Comparison of ENCODE assay signal across 22 mouse cellular contexts in genomic region chr8:48812196-48812741, GRCm38 (mm10). TPM values are rescaled to one million over a fixed set of nuclear protein-coding genes. Genes with fewer than 3 reads are reported as not detected.
DNase-seq lines count a peak whose midpoint lies in the region; ATAC-seq lines count a peak whose summit lies in the region.
"Had no signal": no experiment of that assay in that cellular context is flagged by ENCODE, and none has a peak within 500 bp of the region (broad histone marks: within the 10 kb centered on the region; RNA-seq: fewer than 3 reads in every experiment).

No protein-coding gene starts in this region.

- H3K4me2 ChIP-seq in forebrain, embryonic 11.5 days (ENCODE audit: low read depth, low read length, severe bottlenecking), result no peak overlapping the region
- no peak overlapping the region for H3K4me2 ChIP-seq in forebrain, embryonic 16.5 days (ENCODE audit: low read length)
- no peak overlapping the region for H3K4me2 ChIP-seq in neural tube, embryonic 15.5 days
- H3K4me2 ChIP-seq: forebrain, embryonic 15.5 days; heart, embryonic 13.5 days; hindbrain, embryonic 12.5 days had no signal

- 91% methylated on average over 1 of the region's 1 CpGs for WGBS in forebrain, embryonic 11.5 days
- 85% methylated on average over 1 of the region's 1 CpGs for WGBS in forebrain, embryonic 16.5 days
- 96% methylated on average over 1 of the region's 1 CpGs for WGBS in neural tube, embryonic 15.5 days
- WGBS in limb, embryonic 10.5 days, result 86% methylated on average over 1 of the region's 1 CpGs

- ATAC-seq in forebrain, embryonic 11.5 days (replicated peaks; ENCODE audit: low FRiP score), result 0 out of 2 replicates have a peak, but pooled peaks have one; percentile 27
- ATAC-seq in forebrain, embryonic 16.5 days, result no peak
- peak; percentile 14; the same call in 1 of the 2 replicates for ATAC-seq in neural tube, embryonic 15.5 days (ENCODE audit: low FRiP score)
- ATAC-seq: activated CD4-positive, CD25-positive, alpha-beta regulatory T cell, adult 4 months; forebrain, embryonic 15.5 days; hindbrain, embryonic 16.5 days; inflammation-experienced regulatory T-cells, adult 6 months had no signal

- no peaks in the 10 kb centered on the region for H3K36me3 ChIP-seq in forebrain, embryonic 11.5 days (ENCODE audit: control insufficient read depth, insufficient read depth, low read length)
- no peaks in the 10 kb centered on the region for H3K36me3 ChIP-seq in forebrain, embryonic 16.5 days (ENCODE audit: control insufficient read depth, insufficient read depth)
- no peaks in the 10 kb centered on the region for H3K36me3 ChIP-seq in neural tube, embryonic 15.5 days
- H3K36me3 ChIP-seq in limb, embryonic 10.5 days, result no peaks in the 10 kb centered on the region
- H3K36me3 ChIP-seq: forebrain, embryonic 15.5 days; G1E; heart, embryonic 13.5 days; hindbrain, embryonic 12.5 days had no signal

- H3K27ac ChIP-seq in forebrain, embryonic 11.5 days (ENCODE audit: low read depth, low read length), result no peak overlapping the region
- H3K27ac ChIP-seq in forebrain, embryonic 16.5 days (ENCODE audit: low read length), result no peak overlapping the region
- no peak overlapping the region for H3K27ac ChIP-seq in neural tube, embryonic 15.5 days (replicated peaks)
- H3K27ac ChIP-seq in limb, embryonic 10.5 days, result no peak overlapping the region
- H3K27ac ChIP-seq: forebrain, embryonic 15.5 days; gastrocnemius, adult 2 months; heart, embryonic 13.5 days; hindbrain, embryonic 12.5 days had no signal

- 0 out of 2 replicates have a peak, but pooled peaks cover 5% of the 10 kb centered on the region for H3K4me1 ChIP-seq in forebrain, embryonic 11.5 days (replicated peaks; ENCODE audit: control insufficient read depth, insufficient read depth, low read length)
- H3K4me1 ChIP-seq in forebrain, embryonic 16.5 days (replicated peaks; ENCODE audit: control insufficient read depth, insufficient read depth, low read length), result peaks cover 7% of the 10 kb centered on the region; the same call in 1 of the 2 replicates
- no peaks in the 10 kb centered on the region; the same call in 1 of the 2 replicates for H3K4me1 ChIP-seq in neural tube, embryonic 15.5 days
- 0 out of 2 replicates have a peak, but pooled peaks cover 5% of the 10 kb centered on the region for H3K4me1 ChIP-seq in limb, embryonic 10.5 days
- H3K4me1 ChIP-seq: forebrain, embryonic 15.5 days; heart, embryonic 13.5 days had no signal

- H3K4me3 ChIP-seq in forebrain, embryonic 11.5 days (ENCODE audit: low read depth, low read length), result no peak overlapping the region
- no peak overlapping the region for H3K4me3 ChIP-seq in forebrain, embryonic 16.5 days (replicated peaks; ENCODE audit: low read length)
- H3K4me3 ChIP-seq in neural tube, embryonic 15.5 days (replicated peaks), result no peak overlapping the region
- no peak overlapping the region for H3K4me3 ChIP-seq in limb, embryonic 10.5 days
- H3K4me3 ChIP-seq: forebrain, embryonic 15.5 days; gastrocnemius, adult 2 months; heart, embryonic 13.5 days; hindbrain, embryonic 12.5 days had no signal

- H3K27me3 ChIP-seq in forebrain, embryonic 11.5 days (ENCODE audit: control insufficient read depth, insufficient read depth, low read length), result no peaks in the 10 kb centered on the region
- H3K27me3 ChIP-seq in forebrain, embryonic 16.5 days (replicated peaks; ENCODE audit: control insufficient read depth, insufficient read depth, low read length), result no peaks in the 10 kb centered on the region
- H3K27me3 ChIP-seq in neural tube, embryonic 15.5 days (replicated peaks), result no peaks in the 10 kb centered on the region
- no peaks in the 10 kb centered on the region for H3K27me3 ChIP-seq in limb, embryonic 10.5 days (ENCODE audit: low read depth, poor library complexity, severe bottlenecking)
- H3K27me3 ChIP-seq: CH12.LX; forebrain, embryonic 15.5 days; heart, embryonic 13.5 days; hindbrain, embryonic 12.5 days had no signal

- intact Hi-C loops in heart, postnatal 25 days (cut with DNase I), result no loop called here

- H3K9me3 ChIP-seq in forebrain, embryonic 11.5 days (ENCODE audit: control insufficient read depth, low read length), result no peaks in the 10 kb centered on the region
- no peaks in the 10 kb centered on the region for H3K9me3 ChIP-seq in forebrain, embryonic 16.5 days (ENCODE audit: control insufficient read depth, low read length)
- no peaks in the 10 kb centered on the region for H3K9me3 ChIP-seq in neural tube, embryonic 15.5 days (replicated peaks)
- H3K9me3 ChIP-seq in limb, embryonic 10.5 days (replicated peaks), result no peaks in the 10 kb centered on the region
- H3K9me3 ChIP-seq: forebrain, embryonic 15.5 days; heart, embryonic 13.5 days; hindbrain, embryonic 12.5 days had no signal

- no peak for DNase-seq in forebrain, embryonic 11.5 days (ENCODE audit: low spot score)
- DNase-seq in neural tube, embryonic 10.5 days (ENCODE audit: extremely low spot score, low spot score), result no peak
- DNase-seq in limb, embryonic 10.5 days (ENCODE audit: low spot score), result peak; percentile 26
- DNase-seq in heart, postnatal 25 days (ENCODE audit: low spot score), result no peak
- DNase-seq: adrenal gland, postnatal 14 days; cerebellum, adult 11-12 months; cerebellum, adult 9-10 months; cerebellum, postnatal 25 days; gastrocnemius, adult 2 months; gastrocnemius, postnatal 25 days; heart, postnatal 4 days had no signal

- H3K9ac ChIP-seq in forebrain, embryonic 11.5 days (ENCODE audit: low read length), result no peak overlapping the region
- H3K9ac ChIP-seq in forebrain, embryonic 16.5 days (replicated peaks; ENCODE audit: low read depth, low read length), result no peak overlapping the region
- H3K9ac ChIP-seq in neural tube, embryonic 15.5 days (replicated peaks), result no peak overlapping the region
- H3K9ac ChIP-seq: forebrain, embryonic 15.5 days; heart, embryonic 13.5 days; hindbrain, embryonic 12.5 days had no signal

RNA-seq across cellular contexts. Expression of gene Tenm3, which starts 31.5 kb away (rescaled TPM):
- 46.0 and 48.1 TPM in 2 replicates for polyA plus RNA-seq in forebrain, embryonic 11.5 days (2014; fragmentation: Nextera tagmentation; extraction: Ambion mirVana)
- 23.8 and 24.8 TPM in 2 replicates for polyA plus RNA-seq in forebrain, embryonic 16.5 days (2015; fragmentation: Nextera tagmentation; extraction: Ambion mirVana)
- 31.5 and 37.7 TPM in 2 replicates for polyA plus RNA-seq in neural tube, embryonic 15.5 days (2015; fragmentation: Nextera tagmentation; extraction: Ambion mirVana)
- 39.7 and 48.5 TPM in 2 replicates for polyA plus RNA-seq in limb, embryonic 10.5 days (2016; fragmentation: Nextera tagmentation; extraction: Ambion mirVana)
- 1 to 10 TPM; 3.4 to 4.1 TPM for total RNA-seq in heart, postnatal 25 days (2021)
- total RNA-seq: granulocyte monocyte progenitor cell, adult 5-6 weeks had no signal
- polyA plus RNA-seq: activated CD4-positive, CD25-positive, alpha-beta regulatory T cell, adult 4 months; inflammation-experienced regulatory T-cells, adult 6 months had no signal
